Mouse (Mus musculus) bone marrow macrophage, adult 2 months (primary cell): Measurements from ENCODE around the gene Nek2.

Experiments used
- CTCF ChIP-seq: IDR thresholded peaks from 2 replicates; pipeline ENCODE4 v1.5.1; 2012; ENCODE audit warnings: low read depth, mild to moderate bottlenecking, low read length, moderate library complexity
- POLR2A ChIP-seq: IDR thresholded peaks from 2 replicates; pipeline ENCODE4 v1.6.1; 2012; ENCODE audit warnings: mild to moderate bottlenecking, low read depth, low read length, borderline replicate concordance

DNA sequence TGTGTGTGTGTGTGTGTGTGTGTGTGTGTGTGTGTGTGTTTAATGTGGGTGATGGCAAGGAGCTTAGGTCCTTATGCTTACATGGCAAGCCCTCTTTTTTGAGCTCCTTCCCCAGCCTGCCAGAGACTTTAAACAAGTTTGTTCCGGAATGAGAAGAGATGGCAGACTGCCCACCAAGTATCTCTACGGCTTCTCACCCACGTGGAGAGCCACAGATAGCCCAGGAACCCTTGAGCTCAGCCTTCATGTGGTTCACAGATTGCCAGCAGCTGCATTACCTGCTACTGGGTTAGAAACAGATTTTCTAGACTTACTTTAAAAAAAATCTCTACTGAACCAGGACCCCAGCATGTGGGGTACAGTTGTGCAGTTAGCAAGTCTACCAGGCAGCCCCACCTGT lies 38.6 kb downstream of the Nek2 start:
- TF ChIP-seq CTCF (no peak), POLR2A (no peak)
